Mouse (Mus musculus) midbrain, embryonic 14.5 days (tissue): ENCODE results near the gene Ap4s1. TPM values are rescaled to one million over a fixed set of nuclear protein-coding genes. Genes with fewer than 3 reads are reported as not detected.
A peak's percentile ranks its signal among the peaks of the same experiment; 100 is the strongest.
"Not testable (repeated sequence)": the region's sequence is repeated elsewhere in the genome, so short reads cannot be mapped to it uniquely, and the experiment has no call there.

Source experiments
- ATAC-seq: fragments of 200-750 bp; cut with Nextera tagmentation; 2 replicates; pipeline ENCODE4 v1.8.0; 2017; ENCODE audit warnings: moderate number of reproducible peaks, moderate library complexity; ENCODE audit not compliant: low FRiP score, low TSS enrichment
- DNase-seq: peaks from one replicate; pipeline ENCODE4 v3.0.0-alpha.2; 2015
- H3K27ac ChIP-seq: fragments of 300-500 bp; sonication (generic); replicated peaks from 2 replicates; pipeline ENCODE4 v1.5.1; 2014; ENCODE audit warnings: mild to moderate bottlenecking, low read depth, low read length, moderate library complexity
- H3K27me3 ChIP-seq: fragments of 300-500 bp; sonication (generic); 2 replicates; pipeline ENCODE4 v1.6.1; 2014; ENCODE audit warnings: low read length, control low read depth, mixed read lengths; ENCODE audit not compliant: control insufficient read depth, insufficient read depth
- H3K36me3 ChIP-seq: fragments of 300-500 bp; sonication (generic); 2 replicates; pipeline ENCODE4 v1.6.1; 2014; ENCODE audit warnings: low read length, control low read depth; ENCODE audit not compliant: control insufficient read depth, insufficient read depth
- H3K4me1 ChIP-seq: fragments of 300-500 bp; sonication (generic); 2 replicates; pipeline ENCODE4 v1.6.1; 2014; ENCODE audit warnings: mild to moderate bottlenecking, antibody characterized with exemption, low read length, control low read depth; ENCODE audit not compliant: control insufficient read depth, insufficient read depth
- H3K4me2 ChIP-seq: fragments of 300-500 bp; sonication (generic); 2 replicates; pipeline ENCODE4 v1.6.1; 2014; ENCODE audit warnings: mild to moderate bottlenecking, low read length, moderate library complexity
- H3K4me3 ChIP-seq: fragments of 300-500 bp; sonication (generic); replicated peaks from 2 replicates; pipeline ENCODE4 v1.5.1; 2014; ENCODE audit warnings: low read depth, low read length
- H3K9ac ChIP-seq: fragments of 300-500 bp; sonication (generic); replicated peaks from 2 replicates; pipeline ENCODE4 v1.6.1; 2014; ENCODE audit warnings: mild to moderate bottlenecking, low read length, moderate library complexity
- H3K9me3 ChIP-seq: fragments of 300-500 bp; sonication (generic); 2 replicates; pipeline ENCODE4 v1.6.1; 2016; ENCODE audit warnings: low read length, control low read depth, mixed read lengths; ENCODE audit not compliant: control insufficient read depth
- WGBS: fragments of 180-500 bp; shearing (Covaris S2); extraction: QIAGEN DNeasy Blood & Tissue Kit; methylation state at CpG from one replicate; pipeline ENCODE4 v1.1.7; 2014; 5-methylcytosine and 5-hydroxymethylcytosine counted together
- polyA plus RNA-seq: library from polyadenylated mRNA; unstranded; fragments of >200 nt; fragmentation: Nextera tagmentation; extraction: Ambion mirVana; gene quantifications from 2 replicates; pipeline ENCODE4 v1.2.1, GENCODE M21; 2014

Ap4s1 gene
- polyA plus RNA-seq = 53.9 and 66.1 TPM in 2 replicates

- Histone ChIP-seq H3K9me3 (no peaks in the 10 kb centered on the region), H3K27ac (peak within 1 kb of the TSS; percentile 100), H3K9ac (peak within 1 kb of the TSS; percentile 99), H3K4me2 (peak within 1 kb of the TSS; percentile 88), H3K4me1 (peaks cover 13% of the 10 kb centered on the region), H3K4me3 (peak within 1 kb of the TSS; percentile 97), H3K36me3 (no peaks in the 10 kb centered on the region), H3K27me3 (no peaks in the 10 kb centered on the region)
- DNase-seq (peak; percentile 83), ATAC-seq (peak; percentile 78)
- under 1% methylated on average over 108 of the region's 108 CpGs for WGBS
Observed at GRCm38 (mm10) chr12:51690893-51691844, at the start of gene Ap4s1. Gene Ap4s1, plus strand, starts transcription at chr12:51691033.

- no peak for DNase-seq
- Histone ChIP-seq H3K27ac (no peak overlapping the region), H3K4me2 (no peak overlapping the region), H3K36me3 (peaks cover 3% of the 10 kb centered on the region), H3K4me3 (no peak overlapping the region), H3K27me3 (no peaks in the 10 kb centered on the region), H3K4me1 (no peaks in the 10 kb centered on the region), H3K9ac (no peak overlapping the region), H3K9me3 (no peaks in the 10 kb centered on the region)
- no peak for ATAC-seq
- WGBS = 80% methylated on average over 6 of the region's 6 CpGs
Observed at GRCm38 (mm10) chr12:51641871-51642270, 49.0 kb upstream of the Ap4s1 start.

- not testable (repeated sequence) for DNase-seq, H3K4me2 ChIP-seq, H3K4me3 ChIP-seq, H3K27me3 ChIP-seq, ATAC-seq, H3K9me3 ChIP-seq, H3K27ac ChIP-seq, H3K4me1 ChIP-seq, H3K9ac ChIP-seq
- peaks cover 35% of the 10 kb centered on the region for H3K36me3 ChIP-seq
Observed at GRCm38 (mm10) chr12:51649401-51649800, 41.4 kb upstream of the Ap4s1 start.

GRCm38 (mm10) chr12:51655944-51656465 is 34.8 kb upstream of the Ap4s1 start:
- ATAC-seq = no peak
- Histone ChIP-seq H3K36me3 (peaks cover 10% of the 10 kb centered on the region), H3K9ac (no peak overlapping the region), H3K27ac (no peak overlapping the region), H3K4me1 (no peaks in the 10 kb centered on the region), H3K4me3 (no peak overlapping the region), H3K27me3 (no peaks in the 10 kb centered on the region), H3K9me3 (no peaks in the 10 kb centered on the region), H3K4me2 (no peak overlapping the region)
- DNase-seq = no peak
- WGBS = 88% methylated on average over 1 of the region's 1 CpGs

GRCm38 (mm10) chr12:51663011-51663410 is 27.8 kb upstream of the Ap4s1 start:
- H3K4me3 ChIP-seq = no peak overlapping the region
- H3K27ac ChIP-seq = no peak overlapping the region
- no peaks in the 10 kb centered on the region for H3K27me3 ChIP-seq
- H3K4me1 ChIP-seq = peaks cover 3% of the 10 kb centered on the region; the same call in 1 of the 2 replicates
- no peak overlapping the region for H3K4me2 ChIP-seq
- H3K36me3 ChIP-seq = no peaks in the 10 kb centered on the region
- H3K9ac ChIP-seq = no peak overlapping the region
- no peaks in the 10 kb centered on the region for H3K9me3 ChIP-seq
- ATAC-seq = no peak
- DNase-seq = no peak

GRCm38 (mm10) chr12:51663908-51664307 is 26.9 kb upstream of the Ap4s1 start:
- H3K27ac ChIP-seq = no peak overlapping the region
- H3K4me2 ChIP-seq = no peak overlapping the region
- no peak overlapping the region for H3K9ac ChIP-seq
- ATAC-seq (no peak), DNase-seq (no peak)
- no peaks in the 10 kb centered on the region for H3K36me3 ChIP-seq
- no peaks in the 10 kb centered on the region for H3K9me3 ChIP-seq
- no peaks in the 10 kb centered on the region for H3K27me3 ChIP-seq
- peaks cover 3% of the 10 kb centered on the region; the same call in 1 of the 2 replicates for H3K4me1 ChIP-seq
- H3K4me3 ChIP-seq = no peak overlapping the region

GRCm38 (mm10) chr12:51666708-51667430 is 24.0 kb upstream of the Ap4s1 start:
- no peaks in the 10 kb centered on the region for H3K9me3 ChIP-seq
- no peak overlapping the region for H3K9ac ChIP-seq
- peaks cover 3% of the 10 kb centered on the region; the same call in 1 of the 2 replicates for H3K4me1 ChIP-seq
- no peaks in the 10 kb centered on the region for H3K27me3 ChIP-seq
- H3K36me3 ChIP-seq = no peaks in the 10 kb centered on the region
- ATAC-seq (no peak), DNase-seq (peak; percentile 52)
- 80% methylated on average over 4 of the region's 4 CpGs for WGBS
- H3K27ac ChIP-seq = no peak overlapping the region
- no peak overlapping the region for H3K4me3 ChIP-seq
- H3K4me2 ChIP-seq = no peak overlapping the region

- Histone ChIP-seq H3K27ac (no peak overlapping the region), H3K4me2 (no peak overlapping the region), H3K4me1 (no peaks in the 10 kb centered on the region), H3K9me3 (no peaks in the 10 kb centered on the region), H3K4me3 (no peak overlapping the region), H3K9ac (no peak overlapping the region), H3K27me3 (no peaks in the 10 kb centered on the region), H3K36me3 (no peaks in the 10 kb centered on the region)
- ATAC-seq = no peak
- 33% methylated on average over 5 of the region's 5 CpGs for WGBS
- no peak for DNase-seq
Observed at GRCm38 (mm10) chr12:51671231-51671891, 19.5 kb upstream of the Ap4s1 start.
